1 mouse cellular context compared by ENCODE assay signal in genomic region chr3:88440500-88441381, GRCm38 (mm10).
TF ChIP-seq lines count a peak whose summit lies in the region.

No protein-coding gene starts in this region.

TF ChIP-seq in ES-E14, 5 proteins besides CTCF, POLR2A, EP300 and RAD21 (continued from another document):
- no peak for TF ChIP-seq CHD2 (IDR thresholded peaks at IDR 0.05; ENCODE audit: low read depth, low read length)
